Mouse (Mus musculus) ES-Bruce4 (cell line): ENCODE results near the gene Tomm7.

ENCODE experiments used
- CTCF ChIP-seq: IDR thresholded peaks from one replicate; pipeline ENCODE4 v1.8.1; 2011; ENCODE audit warnings: low read depth, low read length
- EP300 ChIP-seq: IDR thresholded peaks from 2 replicates; pipeline ENCODE4 v1.6.1; 2011; ENCODE audit warnings: low read depth, low read length; ENCODE audit not compliant: insufficient read depth
- POLR2A ChIP-seq: IDR thresholded peaks from one replicate; pipeline ENCODE4 v1.8.1; 2011; ENCODE audit warnings: low read length; ENCODE audit not compliant: insufficient read depth

DNA sequence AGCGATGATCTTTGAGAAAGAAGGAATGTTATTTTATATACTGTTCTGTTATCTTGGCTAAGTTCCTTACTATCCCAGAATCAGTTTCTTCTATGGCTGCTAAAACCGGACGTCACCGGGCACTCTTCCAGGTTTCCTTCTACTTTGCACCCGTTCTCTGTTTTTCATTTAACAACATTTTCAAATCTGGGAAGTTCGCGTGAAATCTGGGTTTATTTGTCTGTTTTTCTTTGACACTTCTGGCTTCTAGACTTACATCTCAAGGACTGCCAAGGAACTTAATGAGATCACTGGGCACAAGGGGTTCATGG is 525 bp upstream of the Tomm7 start:
- TF ChIP-seq CTCF (no peak), POLR2A (no peak), EP300 (no peak)
